Mouse (Mus musculus): ENCODE measurements around the gene Olfr111.
"Not testable (repeated sequence)": the region's sequence is repeated elsewhere in the genome, so short reads cannot be mapped to it uniquely, and the experiment has no call there.

DNA sequence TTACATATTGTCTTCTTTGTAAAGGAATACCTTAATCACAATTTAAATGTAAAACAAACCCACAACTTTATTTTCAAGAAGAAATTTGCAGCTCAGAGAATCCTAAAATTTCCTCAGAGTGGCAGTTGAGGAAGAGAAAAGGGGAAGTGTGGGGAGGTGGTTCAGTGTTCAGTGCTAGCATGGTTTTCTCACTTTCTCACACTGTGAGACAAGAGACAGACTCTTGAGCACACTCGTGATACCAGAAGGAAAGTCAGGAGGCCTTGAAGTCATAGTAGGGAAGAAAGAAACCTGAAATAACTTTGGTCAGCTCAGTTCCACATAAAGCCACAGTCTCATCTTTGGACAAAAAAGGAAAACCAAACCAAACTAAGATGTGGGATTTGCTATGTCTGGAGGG, 17.6 kb downstream of the Olfr111 start:
- TF ChIP-seq CTCF (conservative IDR thresholded peaks at IDR 0.05; ENCODE audit: low read length); POU5F1 (IDR thresholded peaks at IDR 0.05; ENCODE audit: borderline replicate concordance, low read length); NANOG (IDR thresholded peaks at IDR 0.05; ENCODE audit: borderline replicate concordance, low read length): not testable (repeated sequence)

Data from E14TG2a.4 (cell line).